Mouse (Mus musculus) erythroblast, embryonic 14.5 days (primary cell): ENCODE results near the gene Gm10563.

Source experiments
- GATA1 ChIP-seq: IDR thresholded peaks from 2 replicates; pipeline ENCODE4 v1.6.1; 2012; ENCODE audit warnings: low read length, inconsistent platforms, mixed read lengths
- TAL1 ChIP-seq: IDR thresholded peaks from 3 replicates; pipeline ENCODE4 v1.6.1; 2012; ENCODE audit warnings: low read length, inconsistent platforms, mixed read lengths

- no peak for TF ChIP-seq GATA1
- no peak for TF ChIP-seq TAL1
These were observed 1.7 kb downstream of the Gm10563 start for GRCm38 (mm10) chr4:155643531-155643930.
